Mouse (Mus musculus): ENCODE measurements around the gene Olfr860. TPM values are rescaled to one million over a fixed set of nuclear protein-coding genes. Genes with fewer than 3 reads are reported as not detected.

Olfr860 gene
- polyA plus RNA-seq (2014; fragmentation: Illumina TruSeq; extraction: RNeasy Lipid Tissue Mini Kit (QIAGEN cat#74804); ENCODE audit: insufficient read depth, low read depth, low replicate concordance), result not detected

GRCm38 (mm10) chr9:19849647-19850046, at the start of gene Olfr860:
TSS of gene Olfr860 (minus strand) at chr9:19849747.

GRCm38 (mm10) chr9:19887904-19888303, 38.4 kb upstream of the Olfr860 start, which contains the start of gene Olfr862:
TSS of gene Olfr862 (minus strand) at chr9:19888004.

GRCm38 (mm10) chr9:19804606-19805005, 44.9 kb downstream of the Olfr860 start, which contains the start of gene Olfr859:
TSS of gene Olfr859 (plus strand) at chr9:19804906.

Other genes starting within 250 kb of the Olfr860 start
- 7.1 TPM for gene Zfp317, start 227.6 kb downstream of the Olfr860 start, polyA plus RNA-seq (2014; fragmentation: Illumina TruSeq; extraction: RNeasy Lipid Tissue Mini Kit (QIAGEN cat#74804); ENCODE audit: insufficient read depth, low read depth, low replicate concordance)
- gene Olfr857, start 140.3 kb downstream of the Olfr860 start, polyA plus RNA-seq (2014; fragmentation: Illumina TruSeq; extraction: RNeasy Lipid Tissue Mini Kit (QIAGEN cat#74804); ENCODE audit: insufficient read depth, low read depth, low replicate concordance), result not detected
- gene Olfr58, start 69.5 kb downstream of the Olfr860 start, polyA plus RNA-seq (2014; fragmentation: Illumina TruSeq; extraction: RNeasy Lipid Tissue Mini Kit (QIAGEN cat#74804); ENCODE audit: insufficient read depth, low read depth, low replicate concordance), result not detected
- not detected for gene Olfr859, start 44.8 kb downstream of the Olfr860 start, polyA plus RNA-seq (2014; fragmentation: Illumina TruSeq; extraction: RNeasy Lipid Tissue Mini Kit (QIAGEN cat#74804); ENCODE audit: insufficient read depth, low read depth, low replicate concordance)
- not detected for gene Olfr862, start 38.3 kb upstream of the Olfr860 start, polyA plus RNA-seq (2014; fragmentation: Illumina TruSeq; extraction: RNeasy Lipid Tissue Mini Kit (QIAGEN cat#74804); ENCODE audit: insufficient read depth, low read depth, low replicate concordance)
- gene Olfr77, start 67.1 kb upstream of the Olfr860 start, polyA plus RNA-seq (2014; fragmentation: Illumina TruSeq; extraction: RNeasy Lipid Tissue Mini Kit (QIAGEN cat#74804); ENCODE audit: insufficient read depth, low read depth, low replicate concordance), result not detected
- not detected for gene Olfr866, start 178.3 kb upstream of the Olfr860 start, polyA plus RNA-seq (2014; fragmentation: Illumina TruSeq; extraction: RNeasy Lipid Tissue Mini Kit (QIAGEN cat#74804); ENCODE audit: insufficient read depth, low read depth, low replicate concordance)
- gene Olfr867, start 207.8 kb upstream of the Olfr860 start, polyA plus RNA-seq (2014; fragmentation: Illumina TruSeq; extraction: RNeasy Lipid Tissue Mini Kit (QIAGEN cat#74804); ENCODE audit: insufficient read depth, low read depth, low replicate concordance), result not detected
- gene Olfr868, start 248.9 kb upstream of the Olfr860 start, polyA plus RNA-seq (2014; fragmentation: Illumina TruSeq; extraction: RNeasy Lipid Tissue Mini Kit (QIAGEN cat#74804); ENCODE audit: insufficient read depth, low read depth, low replicate concordance), result not detected

Measured in lung, adult 10 weeks (tissue).